ENCODE assay signal across 10 mouse cellular contexts in genomic region chr11:6179194-6179593, GRCm38 (mm10). TPM values are rescaled to one million over a fixed set of nuclear protein-coding genes. Genes with fewer than 3 reads are reported as not detected.
DNase-seq lines count a peak whose midpoint lies in the region; ATAC-seq and TF ChIP-seq lines count a peak whose summit lies in the region.
"Had no signal": no experiment of that assay in that cellular context is flagged by ENCODE, and none has a peak within 500 bp of the region (broad histone marks: within the 10 kb centered on the region; RNA-seq: fewer than 3 reads in every experiment).

No protein-coding gene starts in this region.

- H3K36me3 ChIP-seq in hindbrain, embryonic 10.5 days: 0 out of 2 replicates have a peak, but pooled peaks cover 4% of the 10 kb centered on the region
- H3K36me3 ChIP-seq in hindbrain, embryonic 16.5 days (ENCODE audit: control insufficient read depth, insufficient read depth, low read length): no peaks in the 10 kb centered on the region
- no peaks in the 10 kb centered on the region for H3K36me3 ChIP-seq in spleen, adult 2 months (ENCODE audit: control insufficient read depth, insufficient read depth, low read length)
- H3K36me3 ChIP-seq in hindbrain, embryonic 15.5 days: no peaks in the 10 kb centered on the region
- H3K36me3 ChIP-seq: embryonic facial prominence, embryonic 12.5 days; stomach, embryonic 15.5 days had no signal

- H3K4me2 ChIP-seq in hindbrain, embryonic 16.5 days (ENCODE audit: low read length): no peak overlapping the region
- H3K4me2 ChIP-seq in hindbrain, embryonic 15.5 days: no peak overlapping the region
- H3K4me2 ChIP-seq: embryonic facial prominence, embryonic 12.5 days; stomach, embryonic 15.5 days had no signal

- no peaks in the 10 kb centered on the region for H3K27me3 ChIP-seq in hindbrain, embryonic 10.5 days (ENCODE audit: insufficient read depth, poor library complexity, severe bottlenecking)
- no peaks in the 10 kb centered on the region for H3K27me3 ChIP-seq in hindbrain, embryonic 16.5 days (replicated peaks; ENCODE audit: control insufficient read depth, insufficient read depth, low read length)
- H3K27me3 ChIP-seq in spleen, adult 2 months (ENCODE audit: control insufficient read depth, insufficient read depth, low read length): no peaks in the 10 kb centered on the region
- H3K27me3 ChIP-seq in hindbrain, embryonic 15.5 days: no peaks in the 10 kb centered on the region
- H3K27me3 ChIP-seq: embryonic facial prominence, embryonic 12.5 days; stomach, embryonic 15.5 days had no signal

- peaks cover 51% of the 10 kb centered on the region for H3K4me1 ChIP-seq in hindbrain, embryonic 10.5 days (replicated peaks)
- peaks cover 23% of the 10 kb centered on the region for H3K4me1 ChIP-seq in hindbrain, embryonic 16.5 days (ENCODE audit: control insufficient read depth, insufficient read depth, low read depth, low read length)
- H3K4me1 ChIP-seq in spleen, adult 2 months (ENCODE audit: control insufficient read depth, insufficient read depth, insufficient read length): peaks cover 26% of the 10 kb centered on the region
- peaks cover 41% of the 10 kb centered on the region for H3K4me1 ChIP-seq in hindbrain, embryonic 15.5 days (replicated peaks)

- no peak for ATAC-seq in hindbrain, embryonic 16.5 days
- no peak for ATAC-seq in hindbrain, embryonic 15.5 days (ENCODE audit: low FRiP score, low read depth)

- no peak for TF ChIP-seq POLR2A in spleen, adult 2 months (IDR thresholded peaks at IDR 0.05; ENCODE audit: low read depth, low read length)

- H3K9me3 ChIP-seq in hindbrain, embryonic 10.5 days: no peaks in the 10 kb centered on the region
- H3K9me3 ChIP-seq in hindbrain, embryonic 16.5 days (ENCODE audit: control insufficient read depth, low read length): no peaks in the 10 kb centered on the region
- H3K9me3 ChIP-seq in hindbrain, embryonic 15.5 days: no peaks in the 10 kb centered on the region
- H3K9me3 ChIP-seq: embryonic facial prominence, embryonic 12.5 days; stomach, embryonic 15.5 days had no signal

- WGBS in hindbrain, embryonic 10.5 days: 5% methylated on average over 8 of the region's 8 CpGs
- WGBS in hindbrain, embryonic 16.5 days: 18% methylated on average over 8 of the region's 8 CpGs
- WGBS in spleen, adult 2 months: 34% methylated on average over 8 of the region's 8 CpGs
- 15% methylated on average over 8 of the region's 8 CpGs for WGBS in hindbrain, embryonic 15.5 days

- no peak for TF ChIP-seq CTCF in spleen, adult 2 months (IDR thresholded peaks at IDR 0.05; ENCODE audit: extremely low read depth, insufficient read depth, insufficient read length, insufficient replicate concordance)

- peak overlapping the region; percentile 57 for H3K27ac ChIP-seq in hindbrain, embryonic 10.5 days
- H3K27ac ChIP-seq in hindbrain, embryonic 16.5 days (ENCODE audit: low read depth, low read length): no peak overlapping the region
- H3K27ac ChIP-seq in spleen, adult 2 months (ENCODE audit: insufficient read depth, low read length): peak overlapping the region; percentile 58
- H3K27ac ChIP-seq in hindbrain, embryonic 15.5 days (replicated peaks): peak overlapping the region; percentile 42; the same call in 1 of the 2 replicates
- H3K27ac ChIP-seq: embryonic facial prominence, embryonic 12.5 days; stomach, embryonic 15.5 days had no signal

- DNase-seq in hindbrain, embryonic 10.5 days (ENCODE audit: low spot score): peak; percentile 6
- no peak for DNase-seq in spleen, adult 2 months (ENCODE audit: low read depth in 1 of 2, low spot score in 2 of 2)
- no peak for DNase-seq in spleen, adult 12 weeks (ENCODE audit: low spot score)
- DNase-seq in thymus, postnatal 14 days: peak; percentile 59
- DNase-seq in adrenal gland, postnatal 36 days: no peak
- no peak for DNase-seq in embryo, embryonic 9.5 days (ENCODE audit: extremely low spot score)

- no peak overlapping the region for H3K4me3 ChIP-seq in hindbrain, embryonic 10.5 days
- H3K4me3 ChIP-seq in hindbrain, embryonic 16.5 days (ENCODE audit: low read length): no peak overlapping the region
- no peak overlapping the region for H3K4me3 ChIP-seq in spleen, adult 2 months (ENCODE audit: extremely low read depth, insufficient read depth, insufficient read length)
- H3K4me3 ChIP-seq in hindbrain, embryonic 15.5 days: no peak overlapping the region
- H3K4me3 ChIP-seq: embryonic facial prominence, embryonic 12.5 days; stomach, embryonic 15.5 days had no signal

- no peak overlapping the region for H3K9ac ChIP-seq in hindbrain, embryonic 16.5 days (ENCODE audit: low read depth, low read length)
- H3K9ac ChIP-seq in hindbrain, embryonic 15.5 days: no peak overlapping the region
- H3K9ac ChIP-seq: embryonic facial prominence, embryonic 12.5 days; stomach, embryonic 15.5 days had no signal

RNA-seq across cellular contexts. Expression of gene A730071L15Rik, which starts 20.6 kb away (rescaled TPM):
- polyA plus RNA-seq in hindbrain, embryonic 10.5 days (2016; fragmentation: Nextera tagmentation; extraction: Ambion mirVana): 0.41 and 0.54 TPM in 2 replicates
- polyA plus RNA-seq in hindbrain, embryonic 16.5 days (2015; fragmentation: Nextera tagmentation; extraction: Ambion mirVana): 0.71 and 0.81 TPM in 2 replicates
- polyA plus RNA-seq in spleen, adult 2 months (2012; rRNA removed): 0.07 and 0.09 TPM in 2 replicates
- 0.31 and 0.86 TPM in 2 replicates for polyA plus RNA-seq in hindbrain, embryonic 15.5 days (2015; fragmentation: Nextera tagmentation; extraction: Ambion mirVana)
- total RNA-seq in adrenal gland, postnatal 36 days (2021): under 1 TPM in 1 of 2 experiments, not detected in 1; 0.16 TPM

RNA-seq across cellular contexts. Expression of gene Nudcd3, which starts 21.0 kb away (rescaled TPM):
- 45.1 and 49.0 TPM in 2 replicates for polyA plus RNA-seq in hindbrain, embryonic 10.5 days (2016; fragmentation: Nextera tagmentation; extraction: Ambion mirVana)
- 71.5 and 71.9 TPM in 2 replicates for polyA plus RNA-seq in hindbrain, embryonic 16.5 days (2015; fragmentation: Nextera tagmentation; extraction: Ambion mirVana)
- polyA plus RNA-seq in spleen, adult 2 months (2012; rRNA removed): 20.0 and 27.0 TPM in 2 replicates
- polyA plus RNA-seq in hindbrain, embryonic 15.5 days (2015; fragmentation: Nextera tagmentation; extraction: Ambion mirVana): 64.5 and 65.2 TPM in 2 replicates
- 10 to 100 TPM; 55.4 to 64.7 TPM for total RNA-seq in adrenal gland, postnatal 36 days (2021)

RNA-seq across cellular contexts. Expression of gene Npc1l1, which starts 50.7 kb away (rescaled TPM):
- 0.04 TPM in 1 of 2 replicates, not detected in the other for polyA plus RNA-seq in hindbrain, embryonic 10.5 days (2016; fragmentation: Nextera tagmentation; extraction: Ambion mirVana)
- polyA plus RNA-seq in hindbrain, embryonic 16.5 days (2015; fragmentation: Nextera tagmentation; extraction: Ambion mirVana): 0.04 TPM in 1 of 2 replicates, not detected in the other
- 0.19 and 0.21 TPM in 2 replicates for polyA plus RNA-seq in spleen, adult 2 months (2012; rRNA removed)
- polyA plus RNA-seq in hindbrain, embryonic 15.5 days (2015; fragmentation: Nextera tagmentation; extraction: Ambion mirVana): 0.07 and 0.08 TPM in 2 replicates
- total RNA-seq in adrenal gland, postnatal 36 days (2021): under 1 TPM; 0.07 TPM

Comparison
In these comparisons a context has a peak if more than half of its experiments do, and no peak if none do; other contexts are left out.
1. DNase-seq: peak in hindbrain, embryonic 10.5 days (single experiment) and thymus, postnatal 14 days (single experiment); none in spleen, adult 2 months (0 of 2), spleen, adult 12 weeks (single experiment), adrenal gland, postnatal 36 days (0 of 2) and embryo, embryonic 9.5 days (single experiment).